Comparison of ENCODE assay signal across 22 mouse cellular contexts in genomic region chr5:115274771-115275170, GRCm38 (mm10). TPM values are rescaled to one million over a fixed set of nuclear protein-coding genes. Genes with fewer than 3 reads are reported as not detected.
DNase-seq lines count a peak whose midpoint lies in the region; ATAC-seq and TF ChIP-seq lines count a peak whose summit lies in the region.
"Had no signal": no experiment of that assay in that cellular context is flagged by ENCODE, and none has a peak within 500 bp of the region (broad histone marks: within the 10 kb centered on the region; RNA-seq: fewer than 3 reads in every experiment).

No protein-coding gene starts in this region.

- TF ChIP-seq POLR2A in thymus, adult 2 months (IDR thresholded peaks at IDR 0.05; ENCODE audit: control insufficient read depth, extremely low read depth, insufficient read depth, low read length, poor library complexity): no peak

- H3K4me3 ChIP-seq in megakaryocyte, embryonic 14.5 days (replicated peaks): peak overlapping the region; percentile 31
- H3K4me3 ChIP-seq in thymus, adult 2 months (ENCODE audit: control insufficient read depth, insufficient read depth, low read length): no peak overlapping the region
- H3K4me3 ChIP-seq: embryonic facial prominence, embryonic 12.5 days; forebrain, embryonic 12.5 days; heart, adult 2 months; hindbrain, embryonic 12.5 days; midbrain, embryonic 15.5 days had no signal

- TF ChIP-seq CTCF in thymus, adult 2 months (IDR thresholded peaks at IDR 0.05; ENCODE audit: borderline replicate concordance, control insufficient read depth, extremely low read depth, insufficient read depth, low read length, poor library complexity): no peak

- no peaks in the 10 kb centered on the region for H3K9me3 ChIP-seq in megakaryocyte, embryonic 14.5 days
- H3K9me3 ChIP-seq: embryonic facial prominence, embryonic 12.5 days; forebrain, embryonic 12.5 days; hindbrain, embryonic 12.5 days; midbrain, embryonic 15.5 days had no signal

- no peak overlapping the region for H3K27ac ChIP-seq in thymus, adult 2 months (ENCODE audit: control insufficient read depth, insufficient read depth, low read length)
- H3K27ac ChIP-seq: embryonic facial prominence, embryonic 12.5 days; forebrain, embryonic 12.5 days; heart, adult 2 months; hindbrain, embryonic 12.5 days had no signal

- H3K27me3 ChIP-seq in megakaryocyte, embryonic 14.5 days (replicated peaks): no peaks in the 10 kb centered on the region
- H3K27me3 ChIP-seq in thymus, adult 2 months (ENCODE audit: control insufficient read depth, insufficient read depth, low read length): no peaks in the 10 kb centered on the region
- H3K27me3 ChIP-seq: embryonic facial prominence, embryonic 12.5 days; forebrain, embryonic 12.5 days; hindbrain, embryonic 12.5 days; midbrain, embryonic 15.5 days; Patski had no signal

- DNase-seq in adrenal gland, adult 8-10 months: peak; percentile 35
- no peak for DNase-seq in adrenal gland, postnatal 4 days (ENCODE audit: low spot score in 2 of 2)
- DNase-seq in adrenal gland, postnatal 14 days: peak; percentile 49
- DNase-seq in cerebellum, postnatal 4 days (ENCODE audit: low spot score in 2 of 2): no peak
- DNase-seq in thymus, adult 2 months: no peak
- DNase-seq: B cell, adult 2 months; cerebellum, adult 11 months; cerebellum, adult 9-11 months; gastrocnemius, postnatal 25 days; heart, adult 2 months; kidney, adult 18-20 months; layer of hippocampus, adult 9-11 months; lung, embryonic 14.5 days; lung, postnatal 36 days; thymus, adult 18-20 months had no signal

- peaks cover 13% of the 10 kb centered on the region for H3K36me3 ChIP-seq in megakaryocyte, embryonic 14.5 days (replicated peaks; ENCODE audit: low read length)
- H3K36me3 ChIP-seq in thymus, adult 2 months (ENCODE audit: control insufficient read depth, insufficient read depth, low read length): no peaks in the 10 kb centered on the region
- H3K36me3 ChIP-seq: embryonic facial prominence, embryonic 12.5 days; hindbrain, embryonic 12.5 days; midbrain, embryonic 15.5 days had no signal

- WGBS in thymus, adult 2 months: 100% methylated on average over 1 of the region's 1 CpGs

- H3K4me1 ChIP-seq in megakaryocyte, embryonic 14.5 days: peaks cover 49% of the 10 kb centered on the region
- H3K4me1 ChIP-seq in thymus, adult 2 months (replicated peaks; ENCODE audit: control insufficient read depth, insufficient read depth, low read length): peaks cover 12% of the 10 kb centered on the region

- ATAC-seq in megakaryocyte, adult 5-6 weeks (ENCODE audit: poor library complexity, severe bottlenecking): no peak
- ATAC-seq: midbrain, embryonic 15.5 days; Patski had no signal

RNA-seq across cellular contexts. Expression of gene Rnf10, which starts 2.1 kb away (rescaled TPM):
- 100 to 1,000 TPM; 218 to 258 (median 235) TPM for total RNA-seq in adrenal gland, adult 8-10 months (2022)
- 100 to 1,000 TPM; 214 to 224 TPM for total RNA-seq in adrenal gland, postnatal 4 days (2021)
- polyA plus RNA-seq in megakaryocyte, embryonic 14.5 days (2012; ENCODE audit: insufficient read depth, low replicate concordance): 127 and 382 TPM in 2 replicates
- 50.9 and 55.4 TPM in 2 replicates for total RNA-seq in megakaryocyte, adult 5-6 weeks (2015)
- total RNA-seq in megakaryocyte, adult 5-6 weeks (2017): 55.9 and 78.3 TPM in 2 replicates
- 259 and 262 TPM in 2 replicates for total RNA-seq in adrenal gland, postnatal 14 days (2021)
- polyA plus RNA-seq in thymus, adult 2 months (2012; rRNA removed): 178 and 224 TPM in 2 replicates

RNA-seq across cellular contexts. Expression of gene Coq5, which starts 4.7 kb away (rescaled TPM):
- total RNA-seq in adrenal gland, adult 8-10 months (2022): 10 to 100 TPM; 50.3 to 63.7 (median 60.1) TPM
- total RNA-seq in adrenal gland, postnatal 4 days (2021): 10 to 100 TPM; 54.4 to 59.8 TPM
- polyA plus RNA-seq in megakaryocyte, embryonic 14.5 days (2012; ENCODE audit: insufficient read depth, low replicate concordance): 8.3 and 12.6 TPM in 2 replicates
- 8.7 and 10.9 TPM in 2 replicates for total RNA-seq in megakaryocyte, adult 5-6 weeks (2015)
- total RNA-seq in megakaryocyte, adult 5-6 weeks (2017): 27.3 and 27.8 TPM in 2 replicates
- 80.4 and 83.1 TPM in 2 replicates for total RNA-seq in adrenal gland, postnatal 14 days (2021)
- 11.6 and 12.5 TPM in 2 replicates for polyA plus RNA-seq in thymus, adult 2 months (2012; rRNA removed)

RNA-seq across cellular contexts. Expression of gene Dynll1, which starts 26.0 kb away (rescaled TPM):
- 100 to 1,000 TPM; 140 to 233 (median 156) TPM for total RNA-seq in adrenal gland, adult 8-10 months (2022)
- total RNA-seq in adrenal gland, postnatal 4 days (2021): 100 to 1,000 TPM; 219 to 273 TPM
- 552 and 565 TPM in 2 replicates for polyA plus RNA-seq in megakaryocyte, embryonic 14.5 days (2012; ENCODE audit: insufficient read depth, low replicate concordance)
- total RNA-seq in megakaryocyte, adult 5-6 weeks (2015): 646 and 659 TPM in 2 replicates
- 318 and 344 TPM in 2 replicates for total RNA-seq in megakaryocyte, adult 5-6 weeks (2017)
- 283 and 320 TPM in 2 replicates for total RNA-seq in adrenal gland, postnatal 14 days (2021)
- 407 and 496 TPM in 2 replicates for polyA plus RNA-seq in thymus, adult 2 months (2012; rRNA removed)

RNA-seq across cellular contexts. Expression of gene Pop5, which starts 39.1 kb away (rescaled TPM):
- total RNA-seq in adrenal gland, adult 8-10 months (2022): 10 to 100 TPM; 75.9 to 87.9 (median 84.9) TPM
- 10 to 100 TPM; 45.9 to 46.8 TPM for total RNA-seq in adrenal gland, postnatal 4 days (2021)
- 51.5 and 56.1 TPM in 2 replicates for polyA plus RNA-seq in megakaryocyte, embryonic 14.5 days (2012; ENCODE audit: insufficient read depth, low replicate concordance)
- 61.7 and 74.6 TPM in 2 replicates for total RNA-seq in megakaryocyte, adult 5-6 weeks (2015)
- total RNA-seq in megakaryocyte, adult 5-6 weeks (2017): 30.9 and 81.2 TPM in 2 replicates
- total RNA-seq in adrenal gland, postnatal 14 days (2021): 92.6 and 92.9 TPM in 2 replicates
- 166 and 189 TPM in 2 replicates for polyA plus RNA-seq in thymus, adult 2 months (2012; rRNA removed)

RNA-seq across cellular contexts. Expression of gene Srsf9, which starts 52.2 kb away (rescaled TPM):
- 10 to 100 TPM; 68.1 to 89.3 (median 75.9) TPM for total RNA-seq in adrenal gland, adult 8-10 months (2022)
- total RNA-seq in adrenal gland, postnatal 4 days (2021): 10 to 100 TPM; 83.9 to 87.4 TPM
- polyA plus RNA-seq in megakaryocyte, embryonic 14.5 days (2012; ENCODE audit: insufficient read depth, low replicate concordance): 79.3 and 86.6 TPM in 2 replicates
- total RNA-seq in megakaryocyte, adult 5-6 weeks (2015): 79.1 and 98.4 TPM in 2 replicates
- total RNA-seq in megakaryocyte, adult 5-6 weeks (2017): 126 and 130 TPM in 2 replicates
- total RNA-seq in adrenal gland, postnatal 14 days (2021): 71.3 and 78.3 TPM in 2 replicates
- polyA plus RNA-seq in thymus, adult 2 months (2012; rRNA removed): 67.6 and 92.9 TPM in 2 replicates

Comparison
In these comparisons a context has a peak if more than half of its experiments do, and no peak if none do; other contexts are left out.
1. DNase-seq: peak in adrenal gland, adult 8-10 months (single experiment) and adrenal gland, postnatal 14 days (single experiment); none in adrenal gland, postnatal 4 days (0 of 2), cerebellum, postnatal 4 days (0 of 2) and thymus, adult 2 months (single experiment).